Mouse (Mus musculus) thymus, adult 2 months (tissue): ENCODE measurements at regions not wholly inside any gene's neighbourhood (a gene's known extent, or its start where the extent isn't known, plus 50 kb on each side); places are given as distances from the start of the nearest gene placed in this dataset.

Experiments used
- CTCF ChIP-seq: fragments of 200-500 bp; IDR thresholded peaks from 2 replicates; pipeline ENCODE4 v1.5.1; 2012; ENCODE audit warnings: mild to moderate bottlenecking, control low read depth, low read length, moderate library complexity, borderline replicate concordance; ENCODE audit not compliant: control insufficient read depth, poor library complexity, insufficient read depth; ENCODE audit errors: extremely low read depth
- POLR2A ChIP-seq: fragments of 200-500 bp; IDR thresholded peaks from 2 replicates; pipeline ENCODE4 v1.6.1; 2012; ENCODE audit warnings: mild to moderate bottlenecking, low read length, control low read depth, moderate library complexity; ENCODE audit not compliant: control insufficient read depth, poor library complexity, insufficient read depth; ENCODE audit errors: extremely low read depth

DNA sequence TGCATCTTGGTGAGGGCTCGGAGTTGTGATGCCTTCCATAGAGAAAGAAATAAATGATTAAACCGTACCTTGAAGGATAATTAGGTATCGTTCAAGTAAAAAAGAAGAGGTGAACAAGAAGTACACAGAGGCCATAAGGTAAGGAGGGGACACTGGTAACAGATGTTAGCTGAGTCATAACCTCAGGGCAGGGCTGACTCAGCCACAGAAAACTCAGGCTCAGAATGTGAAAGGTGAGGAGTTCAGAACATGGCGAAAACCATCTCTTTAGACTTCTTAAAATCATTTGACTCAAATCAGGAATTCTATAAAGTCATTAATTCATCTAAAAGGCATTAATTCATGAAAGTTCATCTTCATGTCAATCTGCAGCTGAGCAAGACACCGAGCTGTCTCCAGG, 62.1 kb upstream of the Ifngr1 start:
- TF ChIP-seq CTCF = no peak
- no peak for TF ChIP-seq POLR2A
